7 mouse cellular contexts compared by ENCODE assay signal in genomic region chr2:31762155-31762554, GRCm38 (mm10). TPM values are rescaled to one million over a fixed set of nuclear protein-coding genes. Genes with fewer than 3 reads are reported as not detected.
DNase-seq lines count a peak whose midpoint lies in the region; ATAC-seq lines count a peak whose summit lies in the region.

No protein-coding gene starts in this region.

- no peak for ATAC-seq in lung, embryonic 15.5 days (ENCODE audit: borderline replicate concordance, extremely low read depth, low FRiP score, low TSS enrichment)
- ATAC-seq in forebrain, embryonic 12.5 days (ENCODE audit: low FRiP score) = no peak
- ATAC-seq in neural tube, embryonic 14.5 days (ENCODE audit: low read depth) = no peak

- H3K9me3 ChIP-seq in lung, embryonic 15.5 days = no peaks in the 10 kb centered on the region
- H3K9me3 ChIP-seq in forebrain, embryonic 12.5 days = no peaks in the 10 kb centered on the region
- no peaks in the 10 kb centered on the region for H3K9me3 ChIP-seq in limb, embryonic 10.5 days (replicated peaks)
- H3K9me3 ChIP-seq in neural tube, embryonic 14.5 days (ENCODE audit: control insufficient read depth, low read length) = no peaks in the 10 kb centered on the region

- peak overlapping the region; percentile 93 for H3K27ac ChIP-seq in lung, embryonic 15.5 days
- 0 out of 2 replicates have a peak overlapping the region, but pooled peaks have one; percentile 25 for H3K27ac ChIP-seq in forebrain, embryonic 12.5 days
- H3K27ac ChIP-seq in limb, embryonic 10.5 days = peak overlapping the region; percentile 100; the same call in 1 of the 2 replicates
- H3K27ac ChIP-seq in neural tube, embryonic 14.5 days (ENCODE audit: low read depth, low read length) = no peak overlapping the region

- peaks cover 61% of the 10 kb centered on the region for H3K4me1 ChIP-seq in lung, embryonic 15.5 days
- H3K4me1 ChIP-seq in forebrain, embryonic 12.5 days = peaks cover 57% of the 10 kb centered on the region
- peaks cover 53% of the 10 kb centered on the region for H3K4me1 ChIP-seq in limb, embryonic 10.5 days
- H3K4me1 ChIP-seq in neural tube, embryonic 14.5 days (ENCODE audit: control insufficient read depth, insufficient read depth, low read length) = peaks cover 30% of the 10 kb centered on the region

- no peaks in the 10 kb centered on the region for H3K27me3 ChIP-seq in lung, embryonic 15.5 days
- H3K27me3 ChIP-seq in forebrain, embryonic 12.5 days = no peaks in the 10 kb centered on the region
- H3K27me3 ChIP-seq in limb, embryonic 10.5 days (ENCODE audit: low read depth, poor library complexity, severe bottlenecking) = no peaks in the 10 kb centered on the region
- H3K27me3 ChIP-seq in neural tube, embryonic 14.5 days (ENCODE audit: control insufficient read depth, insufficient read depth, low read length) = no peaks in the 10 kb centered on the region

- peak overlapping the region; percentile 71 for H3K4me2 ChIP-seq in lung, embryonic 15.5 days
- peak overlapping the region; percentile 83 for H3K4me2 ChIP-seq in forebrain, embryonic 12.5 days
- H3K4me2 ChIP-seq in neural tube, embryonic 14.5 days (ENCODE audit: low read depth, low read length) = peak overlapping the region; percentile 14

- 12% methylated on average over 3 of the region's 3 CpGs for WGBS in lung, embryonic 15.5 days
- WGBS in forebrain, embryonic 12.5 days = 25% methylated on average over 3 of the region's 3 CpGs
- WGBS in limb, embryonic 10.5 days = 59% methylated on average over 3 of the region's 3 CpGs
- WGBS in neural tube, embryonic 14.5 days = 19% methylated on average over 3 of the region's 3 CpGs

- peak overlapping the region; percentile 98; the same call in 1 of the 2 replicates for H3K9ac ChIP-seq in lung, embryonic 15.5 days
- H3K9ac ChIP-seq in forebrain, embryonic 12.5 days = peak overlapping the region; percentile 91
- 0 out of 2 replicates have a peak overlapping the region, but pooled peaks have one; percentile 17 for H3K9ac ChIP-seq in neural tube, embryonic 14.5 days (replicated peaks; ENCODE audit: low read depth, low read length)

- H3K4me3 ChIP-seq in lung, embryonic 15.5 days = peak overlapping the region; percentile 82
- peak overlapping the region; percentile 81 for H3K4me3 ChIP-seq in forebrain, embryonic 12.5 days (replicated peaks)
- H3K4me3 ChIP-seq in limb, embryonic 10.5 days = peak overlapping the region; percentile 92
- H3K4me3 ChIP-seq in neural tube, embryonic 14.5 days (ENCODE audit: low read depth, low read length) = no peak overlapping the region

- no peaks in the 10 kb centered on the region for H3K36me3 ChIP-seq in lung, embryonic 15.5 days
- no peaks in the 10 kb centered on the region for H3K36me3 ChIP-seq in forebrain, embryonic 12.5 days (replicated peaks)
- H3K36me3 ChIP-seq in limb, embryonic 10.5 days = peaks cover 26% of the 10 kb centered on the region
- no peaks in the 10 kb centered on the region for H3K36me3 ChIP-seq in neural tube, embryonic 14.5 days (ENCODE audit: control insufficient read depth, insufficient read depth, low read length)

- no peak for DNase-seq in lung, postnatal 36 days
- DNase-seq in limb, embryonic 10.5 days (ENCODE audit: low spot score) = no peak
- no peak for DNase-seq in cerebellum, adult 8-10 months
- DNase-seq in layer of hippocampus, adult 11-12 months (ENCODE audit: low spot score) = no peak

RNA-seq across cellular contexts. Expression of gene Qrfp, which starts 48.2 kb away (rescaled TPM):
- polyA plus RNA-seq in lung, embryonic 15.5 days (2015; fragmentation: Nextera tagmentation; extraction: Ambion mirVana) = 0.05 and 0.14 TPM in 2 replicates
- polyA plus RNA-seq in forebrain, embryonic 12.5 days (2016; fragmentation: Nextera tagmentation; extraction: Ambion mirVana) = 0.06 TPM in 1 of 2 replicates, not detected in the other
- polyA plus RNA-seq in limb, embryonic 10.5 days (2016; fragmentation: Nextera tagmentation; extraction: Ambion mirVana) = 0.06 and 0.23 TPM in 2 replicates
- 0.09 TPM in 1 of 2 replicates, not detected in the other for polyA plus RNA-seq in neural tube, embryonic 14.5 days (2014; fragmentation: Nextera tagmentation; extraction: Ambion mirVana)

Comparison
In these comparisons a context has a peak if more than half of its experiments do, and no peak if none do; other contexts are left out.
1. H3K4me2 ChIP-seq: peak in every context shown above with its lines; median percentile 83 in forebrain, embryonic 12.5 days; 71 in lung, embryonic 15.5 days; 14 in neural tube, embryonic 14.5 days.
2. H3K9ac ChIP-seq: peak in every context shown above with its lines; median percentile 98 in lung, embryonic 15.5 days; 91 in forebrain, embryonic 12.5 days; 17 in neural tube, embryonic 14.5 days.